Mouse (Mus musculus) lung, adult 10 weeks (tissue): ENCODE measurements around the gene Taf7l. TPM values are rescaled to one million over a fixed set of nuclear protein-coding genes. Genes with fewer than 3 reads are reported as not detected.

Source experiments
- polyA plus RNA-seq: library from polyadenylated mRNA; stranded (reverse); fragments of 350-450 nt; fragmentation: Illumina TruSeq; extraction: RNeasy Lipid Tissue Mini Kit (QIAGEN cat#74804); gene quantifications from one replicate; pipeline ENCODE4 v1.2.3, GENCODE M21; 2014; ENCODE audit warnings: low read depth, low replicate concordance; ENCODE audit not compliant: insufficient read depth

Taf7l gene
- not detected for polyA plus RNA-seq

GRCm38 (mm10) chrX:134476290-134476689 lies at the start of gene Taf7l:
TSS of gene Taf7l (minus strand) at chrX:134476490.

Other genes starting within 250 kb of the Taf7l start
- gene Trmt2b, start 199.5 kb downstream of the Taf7l start, polyA plus RNA-seq: 12.5 TPM
- 3.9 TPM for gene Tmem35a, start 181.3 kb downstream of the Taf7l start, polyA plus RNA-seq
- 0.73 TPM for gene Cenpi, start 168.4 kb downstream of the Taf7l start, polyA plus RNA-seq
- gene Drp2, start 71.9 kb downstream of the Taf7l start, polyA plus RNA-seq: 0.13 TPM
- gene Timm8a1, start 65.4 kb upstream of the Taf7l start, polyA plus RNA-seq: 11.1 TPM
- gene Btk, start 107.1 kb upstream of the Taf7l start, polyA plus RNA-seq: 9.2 TPM
- gene Rpl36a, start 109.2 kb upstream of the Taf7l start, polyA plus RNA-seq: 1,091 TPM
- 5.5 TPM for gene Gla, start 124.6 kb upstream of the Taf7l start, polyA plus RNA-seq
- gene Hnrnph2, start 124.7 kb upstream of the Taf7l start, polyA plus RNA-seq: 56.6 TPM
- 2.6 TPM for gene Armcx4, start 210.0 kb upstream of the Taf7l start, polyA plus RNA-seq
- 13.4 TPM for gene Armcx1, start 241.5 kb upstream of the Taf7l start, polyA plus RNA-seq